Mouse (Mus musculus): ENCODE measurements around the gene Hbp1.

Gene Hbp1

GRCm38 (mm10) chr12:31955843-31956242 lies 5.5 kb upstream of the Hbp1 start:
- CTCF ChIA-PET = no interaction called here

GRCm38 (mm10) chr12:31950659-31951031 lies 310 bp upstream of the Hbp1 start:
- CTCF ChIA-PET = interaction anchor here (0.6 to 1.1 kb wide), 4 partner anchors 15 to 93 kb away, joined by 3 to 5 read pairs (median 4); no protein-coding TSS in a partner anchor

GRCm38 (mm10) chr12:31949193-31949741 lies 1.1 kb downstream of the Hbp1 start:
- CTCF ChIA-PET = interaction anchor here (0.6 to 0.9 kb wide), 5 partner anchors 18 to 878 kb away, joined by 3 to 6 read pairs (median 4); no protein-coding TSS in a partner anchor

GRCm38 (mm10) chr12:31948101-31949000 lies 2.0 kb downstream of the Hbp1 start:
- CTCF ChIA-PET = interaction anchor here (0.6 to 0.9 kb wide), 4 partner anchors 18 to 879 kb away, joined by 3 to 6 read pairs (median 4); no protein-coding TSS in a partner anchor

GRCm38 (mm10) chr12:31947476-31947875 lies 2.9 kb downstream of the Hbp1 start:
- CTCF ChIA-PET = no interaction called here

GRCm38 (mm10) chr12:31944405-31944804 lies 5.9 kb downstream of the Hbp1 start:
- CTCF ChIA-PET = no interaction called here

- CTCF ChIA-PET = no interaction called here
Measured at GRCm38 (mm10) chr12:31943020-31943654, 7.2 kb downstream of the Hbp1 start.

GRCm38 (mm10) chr12:31939026-31939425 lies 11.3 kb downstream of the Hbp1 start:
- CTCF ChIA-PET = no interaction called here

GRCm38 (mm10) chr12:31938391-31938997 lies 11.8 kb downstream of the Hbp1 start:
- CTCF ChIA-PET = no interaction called here

GRCm38 (mm10) chr12:31937613-31938012 lies 12.7 kb downstream of the Hbp1 start:
- CTCF ChIA-PET = no interaction called here

GRCm38 (mm10) chr12:31936657-31937300 lies 13.6 kb downstream of the Hbp1 start:
- CTCF ChIA-PET = no interaction called here

- CTCF ChIA-PET = no interaction called here
Measured at GRCm38 (mm10) chr12:31931818-31932217, 18.5 kb downstream of the Hbp1 start.

- CTCF ChIA-PET = no interaction called here
Measured at GRCm38 (mm10) chr12:31928498-31928897, 21.8 kb downstream of the Hbp1 start.

- CTCF ChIA-PET = no interaction called here
Measured at GRCm38 (mm10) chr12:31926661-31927061, 23.7 kb downstream of the Hbp1 start.

GRCm38 (mm10) chr12:31925343-31925742 lies 25.0 kb downstream of the Hbp1 start:
- CTCF ChIA-PET = no interaction called here

GRCm38 (mm10) chr12:31924135-31924534 lies 26.2 kb downstream of the Hbp1 start:
- CTCF ChIA-PET = no interaction called here

GRCm38 (mm10) chr12:31920464-31921405 lies 29.6 kb downstream of the Hbp1 start:
- CTCF ChIA-PET = no interaction called here

- CTCF ChIA-PET = no interaction called here
Measured at GRCm38 (mm10) chr12:31917245-31917644, 33.1 kb downstream of the Hbp1 start.

GRCm38 (mm10) chr12:31916691-31917090 lies 33.6 kb downstream of the Hbp1 start:
- CTCF ChIA-PET = no interaction called here

- CTCF ChIA-PET = no interaction called here
Measured at GRCm38 (mm10) chr12:31913614-31914013, 36.7 kb downstream of the Hbp1 start.

All from spleen, embryonic (tissue).